Comparison of ENCODE assay signal across 8 mouse cellular contexts in genomic region chr14:55091209-55091865, GRCm38 (mm10). TPM values are rescaled to one million over a fixed set of nuclear protein-coding genes. Genes with fewer than 3 reads are reported as not detected.
A peak's percentile ranks its signal among the peaks of the same experiment; 100 is the strongest.
DNase-seq lines count a peak whose midpoint lies in the region; ATAC-seq and TF ChIP-seq lines count a peak whose summit lies in the region.

No protein-coding gene starts in this region.

- H3K4me2 ChIP-seq in lung, embryonic 16.5 days (ENCODE audit: low read depth, low read length) = peak overlapping the region; percentile 84
- H3K4me2 ChIP-seq in limb, embryonic 12.5 days = peak overlapping the region; percentile 71
- H3K4me2 ChIP-seq in neural tube, embryonic 15.5 days = peak overlapping the region; percentile 76

- WGBS in lung, embryonic 16.5 days = 3% methylated on average over 34 of the region's 34 CpGs
- WGBS in limb, embryonic 12.5 days = 3% methylated on average over 34 of the region's 34 CpGs
- 1% methylated on average over 34 of the region's 34 CpGs for WGBS in neural tube, embryonic 15.5 days

- DNase-seq in adrenal gland, postnatal 14 days = peak; percentile 63
- DNase-seq in adrenal gland, adult 8-10 months = no peak
- no peak for DNase-seq in lung, postnatal 25 days (ENCODE audit: low spot score)
- DNase-seq in adipocyte (ENCODE audit: low spot score) = no peak

- TF ChIP-seq CTCF in embryonic fibroblast, embryonic 13.5 days (IDR thresholded peaks at IDR 0.05; ENCODE audit: borderline replicate concordance, insufficient read depth, low read length) = no peak

- no peak overlapping the region for H3K27ac ChIP-seq in lung, embryonic 16.5 days (ENCODE audit: low read length)
- H3K27ac ChIP-seq in embryonic fibroblast, embryonic 13.5 days (ENCODE audit: insufficient read depth, low read length) = no peak overlapping the region
- 0 out of 2 replicates have a peak overlapping the region, but pooled peaks have one; percentile 42 for H3K27ac ChIP-seq in limb, embryonic 12.5 days
- peak overlapping the region; percentile 95 for H3K27ac ChIP-seq in neural tube, embryonic 15.5 days (replicated peaks)

- ATAC-seq in lung, embryonic 16.5 days (ENCODE audit: low read depth) = no peak
- ATAC-seq in limb, embryonic 12.5 days (ENCODE audit: insufficient number of reproducible peaks, insufficient read depth, low FRiP score, low TSS enrichment, low read depth) = no peak
- peak; percentile 21 for ATAC-seq in neural tube, embryonic 15.5 days (ENCODE audit: low FRiP score)

- H3K36me3 ChIP-seq in lung, embryonic 16.5 days (ENCODE audit: control insufficient read depth, insufficient read depth, low read length) = no peaks in the 10 kb centered on the region
- no peaks in the 10 kb centered on the region for H3K36me3 ChIP-seq in limb, embryonic 12.5 days
- H3K36me3 ChIP-seq in neural tube, embryonic 15.5 days = no peaks in the 10 kb centered on the region

- peak overlapping the region; percentile 65 for H3K4me3 ChIP-seq in lung, embryonic 16.5 days (ENCODE audit: low read length)
- H3K4me3 ChIP-seq in embryonic fibroblast, embryonic 13.5 days (ENCODE audit: insufficient read depth, low read length) = peak overlapping the region; percentile 76
- peak overlapping the region; percentile 56 for H3K4me3 ChIP-seq in limb, embryonic 12.5 days (replicated peaks)
- H3K4me3 ChIP-seq in neural tube, embryonic 15.5 days (replicated peaks) = peak overlapping the region; percentile 72

- no peaks in the 10 kb centered on the region for H3K9me3 ChIP-seq in lung, embryonic 16.5 days (ENCODE audit: control insufficient read depth, low read length)
- H3K9me3 ChIP-seq in limb, embryonic 12.5 days = no peaks in the 10 kb centered on the region
- H3K9me3 ChIP-seq in neural tube, embryonic 15.5 days (replicated peaks) = no peaks in the 10 kb centered on the region

- H3K27me3 ChIP-seq in lung, embryonic 16.5 days (ENCODE audit: control insufficient read depth, insufficient read depth, low read depth, low read length) = no peaks in the 10 kb centered on the region; the same call in 1 of the 2 replicates
- H3K27me3 ChIP-seq in limb, embryonic 12.5 days = peaks cover 3% of the 10 kb centered on the region; the same call in 1 of the 2 replicates
- no peaks in the 10 kb centered on the region for H3K27me3 ChIP-seq in neural tube, embryonic 15.5 days (replicated peaks)

- H3K4me1 ChIP-seq in lung, embryonic 16.5 days (replicated peaks; ENCODE audit: control insufficient read depth, insufficient read depth, low read length) = peaks cover 26% of the 10 kb centered on the region
- H3K4me1 ChIP-seq in embryonic fibroblast, embryonic 13.5 days (ENCODE audit: control insufficient read depth, insufficient read depth, low read length) = no peaks in the 10 kb centered on the region
- H3K4me1 ChIP-seq in limb, embryonic 12.5 days (replicated peaks) = peaks cover 23% of the 10 kb centered on the region
- H3K4me1 ChIP-seq in neural tube, embryonic 15.5 days = peaks cover 73% of the 10 kb centered on the region

- TF ChIP-seq POLR2A in embryonic fibroblast, embryonic 13.5 days (IDR thresholded peaks at IDR 0.05; ENCODE audit: low read depth, low read length) = no peak; the same call in 1 of the 2 replicates

- H3K9ac ChIP-seq in lung, embryonic 16.5 days (ENCODE audit: low read length) = peak overlapping the region; percentile 74
- peak overlapping the region; percentile 79 for H3K9ac ChIP-seq in limb, embryonic 12.5 days (replicated peaks)
- H3K9ac ChIP-seq in neural tube, embryonic 15.5 days (replicated peaks) = peak overlapping the region; percentile 89

RNA-seq across cellular contexts. Expression of gene Zfhx2, which starts 0.8 kb away (rescaled TPM):
- total RNA-seq in adrenal gland, postnatal 14 days (2021) = 7.3 and 9.8 TPM in 2 replicates
- 10 to 100 TPM in 2 of 4 experiments, 1 to 10 TPM in 2; 6.9 to 17.8 (median 11.7) TPM for total RNA-seq in adrenal gland, adult 8-10 months (2022)
- polyA plus RNA-seq in lung, embryonic 16.5 days (2015; fragmentation: Nextera tagmentation; extraction: Ambion mirVana) = 3.8 and 4.3 TPM in 2 replicates
- polyA plus RNA-seq in embryonic fibroblast, embryonic 13.5 days (2011; ENCODE audit: insufficient read length, low read depth, missing spikeins) = 1.9 and 3.5 TPM in 2 replicates
- 6.9 and 7.0 TPM in 2 replicates for polyA plus RNA-seq in limb, embryonic 12.5 days (2016; fragmentation: Nextera tagmentation; extraction: Ambion mirVana)
- 20.3 and 24.5 TPM in 2 replicates for polyA plus RNA-seq in neural tube, embryonic 15.5 days (2015; fragmentation: Nextera tagmentation; extraction: Ambion mirVana)

RNA-seq across cellular contexts. Expression of gene Thtpa, which starts 3.2 kb away (rescaled TPM):
- total RNA-seq in adrenal gland, postnatal 14 days (2021) = 11.3 and 15.8 TPM in 2 replicates
- total RNA-seq in adrenal gland, adult 8-10 months (2022) = 10 to 100 TPM; 16.1 to 22.6 (median 21.0) TPM
- 21.0 and 21.1 TPM in 2 replicates for polyA plus RNA-seq in lung, embryonic 16.5 days (2015; fragmentation: Nextera tagmentation; extraction: Ambion mirVana)
- 13.1 and 17.1 TPM in 2 replicates for polyA plus RNA-seq in embryonic fibroblast, embryonic 13.5 days (2011; ENCODE audit: insufficient read length, low read depth, missing spikeins)
- polyA plus RNA-seq in limb, embryonic 12.5 days (2016; fragmentation: Nextera tagmentation; extraction: Ambion mirVana) = 24.0 and 24.2 TPM in 2 replicates
- polyA plus RNA-seq in neural tube, embryonic 15.5 days (2015; fragmentation: Nextera tagmentation; extraction: Ambion mirVana) = 27.9 and 31.6 TPM in 2 replicates

RNA-seq across cellular contexts. Expression of gene Ap1g2, which starts 15.1 kb away (rescaled TPM):
- total RNA-seq in adrenal gland, postnatal 14 days (2021) = 26.6 and 36.1 TPM in 2 replicates
- 10 to 100 TPM; 24.5 to 29.3 (median 26.0) TPM for total RNA-seq in adrenal gland, adult 8-10 months (2022)
- polyA plus RNA-seq in lung, embryonic 16.5 days (2015; fragmentation: Nextera tagmentation; extraction: Ambion mirVana) = 19.7 and 23.2 TPM in 2 replicates
- polyA plus RNA-seq in embryonic fibroblast, embryonic 13.5 days (2011; ENCODE audit: insufficient read length, low read depth, missing spikeins) = 6.7 and 10.0 TPM in 2 replicates
- 10.7 and 13.7 TPM in 2 replicates for polyA plus RNA-seq in limb, embryonic 12.5 days (2016; fragmentation: Nextera tagmentation; extraction: Ambion mirVana)
- 6.2 and 12.4 TPM in 2 replicates for polyA plus RNA-seq in neural tube, embryonic 15.5 days (2015; fragmentation: Nextera tagmentation; extraction: Ambion mirVana)

RNA-seq across cellular contexts. Expression of gene Jph4, which starts 25.4 kb away (rescaled TPM):
- 3.3 and 5.9 TPM in 2 replicates for total RNA-seq in adrenal gland, postnatal 14 days (2021)
- total RNA-seq in adrenal gland, adult 8-10 months (2022) = 1 to 10 TPM; 3.3 to 6.9 (median 5.3) TPM
- 0.18 and 0.40 TPM in 2 replicates for polyA plus RNA-seq in lung, embryonic 16.5 days (2015; fragmentation: Nextera tagmentation; extraction: Ambion mirVana)
- polyA plus RNA-seq in embryonic fibroblast, embryonic 13.5 days (2011; ENCODE audit: insufficient read length, low read depth, missing spikeins) = 0.73 and 1.6 TPM in 2 replicates
- 0.69 and 0.78 TPM in 2 replicates for polyA plus RNA-seq in limb, embryonic 12.5 days (2016; fragmentation: Nextera tagmentation; extraction: Ambion mirVana)
- 30.6 and 37.0 TPM in 2 replicates for polyA plus RNA-seq in neural tube, embryonic 15.5 days (2015; fragmentation: Nextera tagmentation; extraction: Ambion mirVana)

Comparison
In these comparisons a context has a peak if more than half of its experiments do, and no peak if none do; other contexts are left out.
1. H3K27ac ChIP-seq: peak in limb, embryonic 12.5 days (single experiment) and neural tube, embryonic 15.5 days (single experiment); none in lung, embryonic 16.5 days (single experiment) and embryonic fibroblast, embryonic 13.5 days (single experiment).
2. Peak in every context shown above with its lines, with median percentiles within 50 percentile points of each other: H3K4me2 ChIP-seq, H3K4me3 ChIP-seq and H3K9ac ChIP-seq.